Mouse (Mus musculus): ENCODE measurements around the gene Olfr874. TPM values are rescaled to one million over a fixed set of nuclear protein-coding genes. Genes with fewer than 3 reads are reported as not detected.
"Not testable (repeated sequence)": the region's sequence is repeated elsewhere in the genome, so short reads cannot be mapped to it uniquely, and the experiment has no call there.

The Olfr874 gene
- polyA plus RNA-seq, 1 experiment from 2014 or later = not detected

GRCm38 (mm10) chr9:37770661-37771060, 25.8 kb downstream of the Olfr874 start:
- 60% methylated on average over 2 of the region's 2 CpGs for WGBS

GRCm38 (mm10) chr9:37771759-37772158, 26.9 kb downstream of the Olfr874 start, which contains the start of gene Olfr875:
Gene Olfr875 (plus strand): TSS chr9:37771857.
- no peaks in the 10 kb centered on the region for H3K27me3 ChIP-seq (ENCODE audit: control insufficient read depth, insufficient read depth, low read length)
- no peak within 1 kb of the TSS for H3K9ac ChIP-seq (ENCODE audit: low read length)
- H3K4me2 ChIP-seq (ENCODE audit: low read length) = no peak within 1 kb of the TSS
- peak; percentile 47 for ATAC-seq (ENCODE audit: insufficient number of reproducible peaks, insufficient read depth, low FRiP score, low read depth)
- no peaks in the 10 kb centered on the region for H3K4me1 ChIP-seq (ENCODE audit: control insufficient read depth in 2 of 2, insufficient read depth in 2 of 2, low read length in 2 of 2)
- WGBS = 28% methylated on average over 2 of the region's 2 CpGs
- peak within 1 kb of the TSS in 1 of 2 experiments; percentile 19; a peak in 1 of 4 replicates for H3K27ac ChIP-seq (replicated peaks in 1 of 2; ENCODE audit: control insufficient read depth in 1 of 2, insufficient read depth in 1 of 2, low read depth in 2 of 2, low read length in 2 of 2)
- no peaks in the 10 kb centered on the region for H3K36me3 ChIP-seq (ENCODE audit: control insufficient read depth, insufficient read depth, low read length)
- no peaks in the 10 kb centered on the region for H3K9me3 ChIP-seq (ENCODE audit: control insufficient read depth, low read length)
- H3K4me3 ChIP-seq (ENCODE audit: control insufficient read depth in 1 of 2, insufficient read depth in 1 of 2, low read depth in 1 of 2, low read length in 2 of 2) = no peak within 1 kb of the TSS

More at GRCm38 (mm10) chr9:37770661-37771060, 25.8 kb downstream of the Olfr874 start:
- no peak for ATAC-seq (ENCODE audit: insufficient number of reproducible peaks, insufficient read depth, low FRiP score, low read depth)
- H3K27ac ChIP-seq (replicated peaks in 1 of 2; ENCODE audit: control insufficient read depth in 1 of 2, insufficient read depth in 1 of 2, low read depth in 2 of 2, low read length in 2 of 2) = 0 out of 4 replicates have a peak overlapping the region, but pooled peaks of 1 of the 2 experiments have one; percentile 6
- no peaks in the 10 kb centered on the region for H3K27me3 ChIP-seq (ENCODE audit: control insufficient read depth, insufficient read depth, low read length)
- H3K36me3 ChIP-seq (ENCODE audit: control insufficient read depth, insufficient read depth, low read length) = no peaks in the 10 kb centered on the region
- no peak overlapping the region for H3K4me3 ChIP-seq (ENCODE audit: control insufficient read depth in 1 of 2, insufficient read depth in 1 of 2, low read depth in 1 of 2, low read length in 2 of 2)
- no peak overlapping the region for H3K4me2 ChIP-seq (ENCODE audit: low read length)
- no peaks in the 10 kb centered on the region for H3K4me1 ChIP-seq (ENCODE audit: control insufficient read depth in 2 of 2, insufficient read depth in 2 of 2, low read length in 2 of 2)
- no peaks in the 10 kb centered on the region for H3K9me3 ChIP-seq (ENCODE audit: control insufficient read depth, low read length)
- no peak overlapping the region for H3K9ac ChIP-seq (ENCODE audit: low read length)

GRCm38 (mm10) chr9:37782766-37783260, 37.9 kb downstream of the Olfr874 start:
- H3K4me1 ChIP-seq (ENCODE audit: control insufficient read depth in 2 of 2, insufficient read depth in 2 of 2, low read length in 2 of 2) = peaks cover 3 to 6% of the 10 kb centered on the region in 2 experiments; a peak in 3 of 4 replicates
- H3K27ac ChIP-seq (replicated peaks in 1 of 2; ENCODE audit: control insufficient read depth in 1 of 2, insufficient read depth in 1 of 2, low read depth in 2 of 2, low read length in 2 of 2) = peak overlapping the region; percentile 10 to 52; a peak in 3 of 4 replicates
- H3K36me3 ChIP-seq (ENCODE audit: control insufficient read depth, insufficient read depth, low read length) = no peaks in the 10 kb centered on the region
- H3K27me3 ChIP-seq (ENCODE audit: control insufficient read depth, insufficient read depth, low read length) = no peaks in the 10 kb centered on the region
- peak overlapping the region; percentile 51 for H3K4me2 ChIP-seq (ENCODE audit: low read length)
- peak overlapping the region; percentile 20 to 25 for H3K4me3 ChIP-seq (ENCODE audit: control insufficient read depth in 1 of 2, insufficient read depth in 1 of 2, low read depth in 1 of 2, low read length in 2 of 2)
- 2% methylated on average over 7 of the region's 7 CpGs for WGBS
- no peaks in the 10 kb centered on the region for H3K9me3 ChIP-seq (ENCODE audit: control insufficient read depth, low read length)
- peak; percentile 26; the same call in 1 of the 2 replicates for ATAC-seq (ENCODE audit: insufficient number of reproducible peaks, insufficient read depth, low FRiP score, low read depth)
- peak overlapping the region; percentile 28; the same call in 1 of the 2 replicates for H3K9ac ChIP-seq (ENCODE audit: low read length)

GRCm38 (mm10) chr9:37783394-37784387, 38.8 kb downstream of the Olfr874 start:
- Histone ChIP-seq H3K4me3 (ENCODE audit: control insufficient read depth in 1 of 2, insufficient read depth in 1 of 2, low read depth in 1 of 2, low read length in 2 of 2) (peak overlapping the region in 1 of 2 experiments; percentile 20; a peak in 1 of 4 replicates), H3K4me2 (ENCODE audit: low read length) (peak overlapping the region; percentile 51)
- WGBS = 67% methylated on average over 10 of the region's 15 CpGs
- H3K9me3 ChIP-seq (ENCODE audit: control insufficient read depth, low read length); ATAC-seq (ENCODE audit: insufficient number of reproducible peaks, insufficient read depth, low FRiP score, low read depth); H3K4me1 ChIP-seq (ENCODE audit: control insufficient read depth in 2 of 2, insufficient read depth in 2 of 2, low read length in 2 of 2); H3K36me3 ChIP-seq (ENCODE audit: control insufficient read depth, insufficient read depth, low read length); H3K27ac ChIP-seq (replicated peaks in 1 of 2; ENCODE audit: control insufficient read depth in 1 of 2, insufficient read depth in 1 of 2, low read depth in 2 of 2, low read length in 2 of 2); H3K27me3 ChIP-seq (ENCODE audit: control insufficient read depth, insufficient read depth, low read length); H3K9ac ChIP-seq (ENCODE audit: low read length): not testable (repeated sequence)

GRCm38 (mm10) chr9:37786411-37786810, 41.5 kb downstream of the Olfr874 start:
- H3K9ac ChIP-seq (ENCODE audit: low read length) = no peak overlapping the region
- no peaks in the 10 kb centered on the region for H3K9me3 ChIP-seq (ENCODE audit: control insufficient read depth, low read length)
- no peak overlapping the region for H3K27ac ChIP-seq (replicated peaks in 1 of 2; ENCODE audit: control insufficient read depth in 1 of 2, insufficient read depth in 1 of 2, low read depth in 2 of 2, low read length in 2 of 2)
- ATAC-seq (ENCODE audit: insufficient number of reproducible peaks, insufficient read depth, low FRiP score, low read depth) = no peak
- H3K4me2 ChIP-seq (ENCODE audit: low read length) = no peak overlapping the region
- H3K36me3 ChIP-seq (ENCODE audit: control insufficient read depth, insufficient read depth, low read length) = no peaks in the 10 kb centered on the region
- 26% methylated on average over 2 of the region's 2 CpGs for WGBS
- H3K4me1 ChIP-seq (ENCODE audit: control insufficient read depth in 2 of 2, insufficient read depth in 2 of 2, low read length in 2 of 2) = peaks cover 3 to 6% of the 10 kb centered on the region in 2 experiments; a peak in 3 of 4 replicates
- H3K4me3 ChIP-seq (ENCODE audit: control insufficient read depth in 1 of 2, insufficient read depth in 1 of 2, low read depth in 1 of 2, low read length in 2 of 2) = no peak overlapping the region
- no peaks in the 10 kb centered on the region for H3K27me3 ChIP-seq (ENCODE audit: control insufficient read depth, insufficient read depth, low read length)

Other genes starting within 250 kb of the Olfr874 start
- 78.2 and 81.9 TPM in 2 replicates for gene Esam, start 217.0 kb upstream of the Olfr874 start, polyA plus RNA-seq (2014; fragmentation: Nextera tagmentation; extraction: Ambion mirVana)
- gene Vsig2, start 205.9 kb upstream of the Olfr874 start, polyA plus RNA-seq (2014; fragmentation: Nextera tagmentation; extraction: Ambion mirVana) = 0.74 and 1.6 TPM in 2 replicates
- gene Nrgn, start 192.2 kb upstream of the Olfr874 start, polyA plus RNA-seq (2014; fragmentation: Nextera tagmentation; extraction: Ambion mirVana) = 3.5 and 3.8 TPM in 2 replicates
- gene Siae, start 189.4 kb upstream of the Olfr874 start, polyA plus RNA-seq (2014; fragmentation: Nextera tagmentation; extraction: Ambion mirVana) = 12.0 and 12.7 TPM in 2 replicates
- gene Spa17, start 131.4 kb upstream of the Olfr874 start, polyA plus RNA-seq (2014; fragmentation: Nextera tagmentation; extraction: Ambion mirVana) = 6.6 and 7.3 TPM in 2 replicates
- gene Tbrg1, start 87.8 kb upstream of the Olfr874 start, polyA plus RNA-seq (2014; fragmentation: Nextera tagmentation; extraction: Ambion mirVana) = 113 and 126 TPM in 2 replicates
- gene Panx3, start 75.9 kb upstream of the Olfr874 start, polyA plus RNA-seq (2014; fragmentation: Nextera tagmentation; extraction: Ambion mirVana) = not detected in 2 replicates
- not detected in 2 replicates for gene Olfr160, start 28.9 kb upstream of the Olfr874 start, polyA plus RNA-seq (2014; fragmentation: Nextera tagmentation; extraction: Ambion mirVana)
- not detected in 2 replicates for gene Olfr875, start 26.8 kb downstream of the Olfr874 start, polyA plus RNA-seq (2014; fragmentation: Nextera tagmentation; extraction: Ambion mirVana)
- not detected in 2 replicates for gene Olfr876, start 57.9 kb downstream of the Olfr874 start, polyA plus RNA-seq (2014; fragmentation: Nextera tagmentation; extraction: Ambion mirVana)
- gene Olfr877, start 109.2 kb downstream of the Olfr874 start, polyA plus RNA-seq (2014; fragmentation: Nextera tagmentation; extraction: Ambion mirVana) = not detected in 2 replicates
- not detected in 2 replicates for gene Olfr145, start 151.6 kb downstream of the Olfr874 start, polyA plus RNA-seq (2014; fragmentation: Nextera tagmentation; extraction: Ambion mirVana)
- gene Olfr878, start 172.7 kb downstream of the Olfr874 start, polyA plus RNA-seq (2014; fragmentation: Nextera tagmentation; extraction: Ambion mirVana) = not detected in 2 replicates
- not detected in 2 replicates for gene Olfr881, start 246.7 kb downstream of the Olfr874 start, polyA plus RNA-seq (2014; fragmentation: Nextera tagmentation; extraction: Ambion mirVana)